Mouse (Mus musculus): Measurements from ENCODE around the gene Evi5. TPM values are rescaled to one million over a fixed set of nuclear protein-coding genes. Genes with fewer than 3 reads are reported as not detected.

Gene Evi5
- total RNA-seq, 2 experiments from 2014 or later, result 17.6 to 26.5 TPM

DNA sequence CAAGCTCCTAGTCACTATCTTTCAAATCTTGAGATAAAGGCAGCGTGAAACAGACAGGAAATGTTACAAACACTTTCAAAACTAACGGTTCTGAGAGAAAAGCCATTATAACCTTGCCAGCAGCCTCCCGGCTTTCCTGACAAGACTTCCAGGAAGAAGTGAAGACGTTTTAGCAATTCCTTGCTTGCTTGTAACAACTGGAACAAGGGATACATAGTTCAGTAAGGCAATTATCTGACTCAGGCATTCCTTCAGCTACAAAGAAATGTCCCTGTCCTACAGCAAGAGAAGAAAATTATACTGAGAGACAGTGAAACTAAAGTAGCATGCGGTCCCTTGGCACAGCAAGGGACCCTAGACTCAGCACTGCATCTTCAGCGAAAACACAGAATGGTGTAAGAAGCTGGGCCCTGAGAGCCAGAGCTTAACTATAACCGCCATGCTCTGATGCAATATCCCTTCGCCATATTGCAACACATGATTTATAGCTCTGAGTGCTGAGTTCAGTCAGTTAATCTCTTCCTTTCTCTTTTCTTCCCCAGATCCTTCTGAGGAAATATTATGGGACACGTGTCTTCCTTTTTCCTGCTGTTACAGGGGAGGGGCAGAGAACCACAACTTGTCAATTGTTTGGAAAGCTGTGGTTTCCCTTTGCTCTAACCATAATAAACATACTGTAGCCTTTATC, 125.5 kb downstream of the Evi5 start:
- no peak for DNase-seq

GRCm38 (mm10) chr5:107739023-107739422, 135.9 kb downstream of the Evi5 start:
- DNase-seq, result no peak

DNA sequence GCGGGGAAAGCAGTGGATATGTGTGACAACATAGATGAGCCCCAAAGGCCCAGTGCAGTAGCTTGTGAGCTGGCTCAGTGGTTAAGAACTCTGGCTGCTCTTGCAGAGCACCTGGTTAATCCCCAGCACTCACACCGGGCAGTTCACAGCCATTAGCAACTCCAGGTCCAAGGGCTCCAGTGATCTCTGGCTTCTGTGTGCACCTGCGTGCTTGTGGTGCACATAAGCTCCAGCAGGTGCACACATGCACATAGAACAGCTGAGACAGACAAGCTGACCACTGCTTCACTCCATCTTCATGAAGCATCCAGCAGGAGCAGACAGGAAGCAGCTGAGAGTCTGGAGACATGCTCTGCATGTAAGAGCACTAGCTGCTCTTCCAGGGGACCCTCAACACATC, 136.6 kb downstream of the Evi5 start:
- DNase-seq, result no peak

DNA sequence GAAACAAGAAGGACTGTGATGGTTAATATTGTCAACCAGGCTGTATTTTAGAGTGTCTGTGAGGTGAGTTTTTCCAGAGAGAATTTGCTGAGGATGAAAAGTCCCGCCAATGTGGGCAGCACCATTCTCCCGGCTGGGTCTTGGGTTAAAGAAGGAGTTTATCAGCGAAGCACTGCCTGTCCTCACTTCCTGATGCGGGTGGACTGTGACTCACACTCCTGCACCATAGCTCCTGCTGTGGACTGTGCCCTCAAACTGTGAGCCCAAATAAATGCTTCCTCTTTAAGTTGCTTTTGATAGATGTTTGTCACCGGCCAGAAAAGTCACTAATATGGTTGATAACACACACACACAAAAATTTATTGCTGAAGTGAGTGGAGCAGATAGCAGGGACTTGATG, 138.7 kb downstream of the Evi5 start:
- DNase-seq, result no peak

- no peak for DNase-seq
These were observed 143.1 kb downstream of the Evi5 start for GRCm38 (mm10) chr5:107731844-107732243.

DNA sequence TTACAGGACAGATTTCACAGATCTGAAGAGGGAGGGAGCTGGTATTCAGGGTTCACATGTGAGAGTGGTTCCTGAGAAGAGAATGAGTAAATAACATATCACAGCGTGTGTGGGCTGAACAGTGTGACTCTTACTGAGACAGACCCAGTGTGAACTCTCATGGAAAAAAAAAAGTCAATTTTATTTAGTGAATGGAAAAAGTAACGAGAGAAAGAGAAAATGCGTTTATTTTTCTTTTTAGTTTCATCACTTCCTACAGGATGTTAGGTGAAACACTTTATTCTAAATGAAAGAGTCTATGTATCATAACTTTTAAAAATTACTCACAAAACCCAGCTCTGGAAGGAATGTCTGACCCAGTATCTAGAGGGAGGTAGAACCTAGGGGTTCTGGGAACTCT, 143.5 kb downstream of the Evi5 start:
- DNase-seq, result no peak

- DNase-seq, result no peak
These were observed 147.9 kb downstream of the Evi5 start for GRCm38 (mm10) chr5:107727007-107727402.

- peak; percentile 23 for DNase-seq
These were observed 148.5 kb downstream of the Evi5 start for GRCm38 (mm10) chr5:107726281-107727006.

DNA sequence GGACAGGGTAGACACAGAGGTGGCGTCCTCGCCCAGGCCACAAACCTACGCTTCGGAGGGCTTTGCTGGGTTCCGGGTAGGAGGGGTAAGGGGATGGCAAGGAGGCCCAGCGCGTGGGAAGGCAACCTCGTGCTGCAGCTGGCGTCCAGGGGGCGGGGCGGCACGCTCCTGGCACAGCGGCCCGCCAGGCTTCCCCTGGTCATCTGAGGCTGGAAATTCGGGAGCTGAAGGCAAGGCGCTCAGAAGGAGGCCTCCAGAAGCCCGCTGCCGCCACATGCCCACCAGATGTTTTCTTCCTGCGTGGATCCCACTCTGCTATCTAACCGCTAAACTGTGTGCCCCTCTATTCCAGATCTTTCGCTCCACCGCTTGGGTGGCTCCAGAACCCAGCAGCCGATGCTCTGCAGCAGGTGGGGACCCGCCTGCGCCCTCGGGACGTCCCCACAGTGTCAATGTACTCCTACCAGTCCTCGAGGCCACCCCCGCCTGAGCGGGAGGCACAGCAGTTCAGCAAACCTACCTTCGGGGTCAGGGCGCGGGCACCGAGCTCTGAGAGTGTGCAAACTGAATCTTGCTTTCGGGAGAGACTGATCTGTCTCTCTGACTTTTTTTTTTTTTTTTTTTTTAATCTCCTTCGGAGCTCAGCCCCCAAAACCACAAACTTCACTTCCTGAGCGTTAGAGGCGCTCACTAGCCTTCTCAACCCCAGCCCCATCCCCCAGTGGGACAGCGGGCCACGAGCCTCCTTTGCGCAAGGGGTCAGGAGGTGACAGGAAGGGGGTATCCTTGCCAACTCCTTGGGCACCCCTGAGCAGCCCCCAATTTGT, 149.3 kb downstream of the Evi5 start, which contains the start of gene Gfi1:
Gfi1 (minus strand) TSS at position 602 of the 827 bp plus-strand sequence.
- peak; percentile 23 for DNase-seq

GRCm38 (mm10) chr5:107724661-107725434, 150.1 kb downstream of the Evi5 start:
- peak; percentile 10 for DNase-seq

- peak; percentile 24 for DNase-seq
These were observed 151.1 kb downstream of the Evi5 start for GRCm38 (mm10) chr5:107723541-107724511.

DNA sequence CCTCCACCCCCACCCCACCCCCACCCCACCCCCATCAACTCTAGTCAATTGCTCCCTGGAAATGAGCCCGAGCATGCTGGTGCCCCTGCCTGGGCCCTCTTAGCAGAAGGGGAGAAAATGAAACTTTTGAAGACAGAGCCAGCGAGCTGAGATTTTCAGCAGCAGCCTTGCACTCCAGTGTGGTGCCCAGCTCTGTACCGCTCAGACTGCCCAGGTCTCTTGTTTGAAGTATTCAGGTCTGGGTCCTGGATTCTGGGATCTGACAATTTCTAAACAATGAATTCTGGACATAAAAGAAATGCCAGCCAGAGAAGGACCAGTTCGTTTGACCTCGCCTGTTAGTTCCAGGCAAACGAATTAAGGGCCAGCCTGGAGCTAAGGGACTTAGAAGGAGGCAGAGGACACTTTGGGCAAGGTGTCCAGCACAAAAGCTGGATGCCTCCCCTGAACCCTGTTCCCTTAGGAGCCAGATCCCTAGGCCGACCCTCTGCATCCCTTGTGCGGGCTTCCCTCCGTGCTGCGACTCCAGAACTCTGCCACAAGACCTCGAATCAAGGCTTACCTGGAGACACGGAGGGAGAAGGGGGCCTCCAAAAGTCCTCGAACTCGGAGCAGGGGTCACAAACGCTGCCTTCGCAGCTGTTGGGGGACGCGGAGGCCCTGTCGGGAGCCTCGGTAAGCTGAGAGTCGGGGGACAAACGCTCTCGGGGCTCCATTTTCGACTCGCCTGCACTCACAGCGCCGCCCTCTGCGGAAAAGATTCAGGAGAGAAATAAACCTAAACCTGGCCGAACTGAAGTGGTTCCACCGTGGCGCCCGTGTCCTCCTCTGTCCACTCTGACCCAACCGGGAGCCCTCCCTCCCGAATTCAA, 152.0 kb downstream of the Evi5 start:
- DNase-seq, result peak; percentile 17

DNA sequence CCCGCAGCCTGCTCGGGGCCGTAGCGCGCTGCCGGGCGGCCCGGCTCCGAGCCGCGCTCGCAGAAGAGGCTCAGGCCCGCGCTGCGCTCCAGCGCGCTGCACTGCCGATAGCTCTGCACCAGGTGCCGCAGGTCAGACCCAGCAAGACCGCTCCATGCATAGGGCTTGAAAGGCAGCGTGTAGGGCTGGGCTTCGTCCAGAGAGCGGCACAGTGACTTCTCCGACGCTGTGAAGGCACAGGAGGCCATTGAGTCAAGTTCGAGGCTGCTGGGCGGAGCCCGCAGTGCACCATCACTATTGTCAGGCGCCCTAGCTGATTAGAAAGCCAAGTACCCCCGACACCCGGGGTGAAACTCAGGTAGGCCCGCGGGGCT, 153.3 kb downstream of the Evi5 start:
- peak; percentile 11 for DNase-seq

- DNase-seq, result peak; percentile 8
These were observed 153.8 kb downstream of the Evi5 start for GRCm38 (mm10) chr5:107720991-107721637.

- no peak for DNase-seq
These were observed 154.4 kb downstream of the Evi5 start for GRCm38 (mm10) chr5:107720511-107720910.

GRCm38 (mm10) chr5:107719786-107720185, 155.1 kb downstream of the Evi5 start:
- no peak for DNase-seq

GRCm38 (mm10) chr5:107719209-107719608, 155.7 kb downstream of the Evi5 start:
- DNase-seq, result no peak

GRCm38 (mm10) chr5:107717871-107718361, 157.0 kb downstream of the Evi5 start:
- DNase-seq, result no peak

- no peak for DNase-seq
These were observed 163.2 kb downstream of the Evi5 start for GRCm38 (mm10) chr5:107711689-107712088.

All from gastrocnemius, postnatal 10 days (tissue).